Mouse (Mus musculus) T-helper 17 cell (primary cell): Measurements from ENCODE around the gene Ifi211.
"Not testable (repeated sequence)": the region's sequence is repeated elsewhere in the genome, so short reads cannot be mapped to it uniquely, and the experiment has no call there.

Source experiments
- in situ Hi-C, 2 experiments: fragments of 300-600 bp; cut with MboI, MseI; formaldehyde crosslinking; loops; 1 replicate in 1 of 2; 2 replicates in 1 of 2; pipeline ENCODE4 v1.15.1; 2025; ENCODE audit warnings: high pct_unique_total_duplicates in 2 of 2

The Ifi211 gene

GRCm38 (mm10) chr1:173880004-173880666 is 32.7 kb downstream of the Ifi211 start:
- in situ Hi-C loops, result loop anchor here in 1 of 2 experiments (10.0 kb wide), 1 partner anchor 125 kb away; no protein-coding TSS in a partner anchor

GRCm38 (mm10) chr1:173879225-173879987 is 33.4 kb downstream of the Ifi211 start:
- in situ Hi-C loops, result loop anchor here in 1 of 2 experiments (10.0 kb wide), 1 partner anchor 55 kb away; no protein-coding TSS in a partner anchor

GRCm38 (mm10) chr1:173878264-173878663 is 34.6 kb downstream of the Ifi211 start:
- in situ Hi-C loops, result loop anchor here in 1 of 2 experiments (10.0 kb wide), 1 partner anchor 57 kb away; no protein-coding TSS in a partner anchor

GRCm38 (mm10) chr1:173877125-173877524 is 35.7 kb downstream of the Ifi211 start:
- in situ Hi-C loops, result loop anchor here in 1 of 2 experiments (10.0 kb wide), 1 partner anchor 58 kb away; no protein-coding TSS in a partner anchor

GRCm38 (mm10) chr1:173868586-173868985 is 44.3 kb downstream of the Ifi211 start:
- in situ Hi-C loops, result not testable (repeated sequence)

GRCm38 (mm10) chr1:173866504-173866903 is 46.3 kb downstream of the Ifi211 start:
- in situ Hi-C loops, result no loop called here

GRCm38 (mm10) chr1:173853711-173854110 is 59.1 kb downstream of the Ifi211 start:
- in situ Hi-C loops, result not testable (repeated sequence)

- in situ Hi-C loops, result not testable (repeated sequence)
Observed at GRCm38 (mm10) chr1:173852853-173853252, 60.0 kb downstream of the Ifi211 start.
